Mouse (Mus musculus) thymus, adult 2 months (tissue): Measurements from ENCODE around the gene Rptor.

Experiments
- CTCF ChIP-seq: fragments of 200-500 bp; IDR thresholded peaks from 2 replicates; pipeline ENCODE4 v1.5.1; 2012; ENCODE audit warnings: mild to moderate bottlenecking, control low read depth, low read length, moderate library complexity, borderline replicate concordance; ENCODE audit not compliant: control insufficient read depth, poor library complexity, insufficient read depth; ENCODE audit errors: extremely low read depth
- POLR2A ChIP-seq: fragments of 200-500 bp; IDR thresholded peaks from 2 replicates; pipeline ENCODE4 v1.6.1; 2012; ENCODE audit warnings: mild to moderate bottlenecking, low read length, control low read depth, moderate library complexity; ENCODE audit not compliant: control insufficient read depth, poor library complexity, insufficient read depth; ENCODE audit errors: extremely low read depth

DNA sequence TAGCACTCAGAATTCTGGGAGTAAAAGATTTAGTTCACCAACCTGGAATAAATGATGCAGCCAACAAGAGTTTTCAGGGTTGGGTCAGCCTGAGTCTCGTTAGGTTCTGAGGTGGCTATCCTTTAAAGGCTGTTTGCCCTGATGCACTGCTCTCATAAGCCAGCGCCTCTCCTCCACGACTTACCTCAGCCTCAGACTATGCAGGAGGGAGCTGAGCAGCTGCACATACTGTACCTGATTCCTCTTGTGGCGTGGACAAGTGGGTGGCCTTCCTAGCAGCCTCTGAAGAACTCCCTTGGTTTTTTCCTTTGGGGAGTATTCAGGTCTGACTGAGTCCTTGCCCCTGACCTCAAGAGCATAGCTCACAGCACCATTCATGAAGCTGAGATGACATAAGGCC, 209.4 kb downstream of the Rptor start:
- TF ChIP-seq CTCF (no peak), POLR2A (no peak)
